ENCODE assay signal across 18 mouse cellular contexts in genomic region chr13:30894015-30894634, GRCm38 (mm10). TPM values are rescaled to one million over a fixed set of nuclear protein-coding genes. Genes with fewer than 3 reads are reported as not detected.
DNase-seq lines count a peak whose midpoint lies in the region; TF ChIP-seq lines count a peak whose summit lies in the region.
"Had no signal": no experiment of that assay in that cellular context is flagged by ENCODE, and none has a peak within 500 bp of the region (broad histone marks: within the 10 kb centered on the region; RNA-seq: fewer than 3 reads in every experiment).

No protein-coding gene starts in this region.

- H3K27ac ChIP-seq in heart, adult 2 months = no peak overlapping the region
- H3K27ac ChIP-seq: embryonic facial prominence, embryonic 15.5 days; forebrain, embryonic 10.5 days; liver, embryonic 15.5 days had no signal

- no peak for TF ChIP-seq POLR2A in heart, adult 2 months (IDR thresholded peaks at IDR 0.05; ENCODE audit: insufficient read depth, low read depth, low read length)

- H3K4me1 ChIP-seq in heart, adult 2 months (ENCODE audit: control insufficient read depth, insufficient read depth, low read length) = no peaks in the 10 kb centered on the region
- H3K4me1 ChIP-seq: embryonic facial prominence, embryonic 15.5 days; liver, embryonic 15.5 days had no signal

- H3K79me2 ChIP-seq in heart, adult 2 months (replicated peaks; ENCODE audit: control insufficient read depth, insufficient read depth, low read length) = no peaks in the 10 kb centered on the region

- DNase-seq in frontal cortex, adult 2 months (ENCODE audit: extremely low spot score in 1 of 2, low spot score in 1 of 2) = peak; percentile 28 to 39
- DNase-seq in frontal cortex, postnatal 25 days (ENCODE audit: low spot score in 2 of 2) = no peak
- DNase-seq in left cerebral cortex, postnatal 25 days (ENCODE audit: low spot score in 2 of 2) = peak; percentile 28 to 61
- DNase-seq in left cerebral cortex, adult 18-20 months (ENCODE audit: low spot score in 2 of 2) = no peak
- DNase-seq in ES-CJ7 (ENCODE audit: low read depth, low spot score) (peak; percentile 53), ZHBTc4 (ENCODE audit: low read depth, low spot score) (peak; percentile 66)
- DNase-seq in heart, adult 2 months = no peak
- DNase-seq: heart, postnatal 4 days; spleen, adult 18-20 months; thymus, adult 2 months had no signal

- WGBS in heart, adult 2 months = 56% methylated on average over 6 of the region's 6 CpGs

- intact Hi-C loops in left cerebral cortex, postnatal 25 days (cut with DNase I) = loop anchor here (5.0 to 10.0 kb wide), 2 partner anchors 663 to 761 kb away; partner anchors contain the start of genes A530084C06Rik and Foxq1
- intact Hi-C loops in heart, adult 2 months (cut with DNase I) = loop anchor here (5.0 to 10.0 kb wide), 2 partner anchors 723 to 761 kb away; no protein-coding TSS in a partner anchor

- no peak overlapping the region for H3K4me3 ChIP-seq in heart, adult 2 months
- H3K4me3 ChIP-seq: embryonic facial prominence, embryonic 15.5 days; forebrain, embryonic 10.5 days; liver, embryonic 15.5 days had no signal

- TF ChIP-seq CTCF in heart, adult 2 months (IDR thresholded peaks at IDR 0.05) = no peak

- H3K9ac ChIP-seq in heart, adult 2 months (ENCODE audit: low read depth, low read length) = no peak overlapping the region
- H3K9ac ChIP-seq: embryonic facial prominence, embryonic 15.5 days; liver, embryonic 15.5 days had no signal

- H3K27me3 ChIP-seq in heart, adult 2 months (ENCODE audit: control insufficient read depth, insufficient read depth, low read length) = no peaks in the 10 kb centered on the region
- H3K27me3 ChIP-seq: embryonic facial prominence, embryonic 15.5 days; liver, embryonic 15.5 days had no signal

- no peak for TF ChIP-seq EP300 in heart, adult 2 months (IDR thresholded peaks at IDR 0.05; ENCODE audit: insufficient read depth, low read depth, low read length)

- H3K36me3 ChIP-seq in heart, adult 2 months (ENCODE audit: control insufficient read depth, insufficient read depth, low read length) = no peaks in the 10 kb centered on the region
- H3K36me3 ChIP-seq: liver, embryonic 15.5 days had no signal

RNA-seq across cellular contexts. Expression of gene Hus1b, which starts 53.4 kb away (rescaled TPM):
- polyA plus RNA-seq in frontal cortex, adult 2 months (2012; rRNA removed) = 0.22 and 0.25 TPM in 2 replicates
- total RNA-seq in left cerebral cortex, postnatal 25 days (2021) = under 1 TPM; 0.27 to 0.71 TPM
- total RNA-seq in left cerebral cortex, adult 18-20 months (2021) = under 1 TPM; 0.47 to 0.72 TPM
- under 1 TPM in 1 of 2 experiments, not detected in 1; 0.42 TPM for total RNA-seq in heart, adult 2 months (2021)
- polyA plus RNA-seq in heart, adult 2 months (2012; rRNA removed) = not detected in 2 replicates
- polyA plus RNA-seq: embryonic facial prominence, embryonic 15.5 days; forebrain, embryonic 10.5 days; heart, embryonic 14.5 days; hindbrain, embryonic 16.5 days; intestine, postnatal 0 days; liver, embryonic 15.5 days; lung, postnatal 0 days; midbrain, embryonic 16.5 days had no signal

Comparison
In these comparisons a context has a peak if more than half of its experiments do, and no peak if none do; other contexts are left out.
1. DNase-seq: peak in frontal cortex, adult 2 months (2 of 2), left cerebral cortex, postnatal 25 days (2 of 2), ES-CJ7 (single experiment) and ZHBTc4 (single experiment); none in frontal cortex, postnatal 25 days (0 of 2), left cerebral cortex, adult 18-20 months (0 of 2) and heart, adult 2 months (0 of 2).